In the genomic region with DNA sequence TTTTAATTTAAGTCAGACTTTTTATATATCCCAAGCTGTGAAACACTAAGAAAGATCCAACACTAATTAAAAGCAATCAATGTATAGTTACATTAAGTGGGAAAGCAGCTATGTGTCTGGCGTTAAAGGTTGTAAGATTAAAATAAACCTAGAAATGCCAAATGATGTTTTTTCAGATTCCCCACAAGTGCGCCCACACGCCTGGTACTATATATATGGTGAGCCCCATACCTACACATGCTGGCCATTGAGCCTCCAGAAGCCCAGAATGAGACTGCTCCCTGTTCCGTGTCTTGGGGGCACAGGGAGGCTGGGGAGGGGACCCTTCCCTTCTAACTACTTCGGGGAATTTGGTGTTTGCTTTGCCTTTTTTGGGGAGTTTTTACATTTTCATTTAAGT, we compare ENCODE assay signal across 27 mouse cellular contexts.
"Had no signal": no experiment of that assay in that cellular context is flagged by ENCODE, and none has a peak within 500 bp of the region (broad histone marks: within the 10 kb centered on the region; RNA-seq: fewer than 3 reads in every experiment).

No protein-coding gene starts in this region.

- DNase-seq: forebrain, postnatal 0 days; gastrocnemius, postnatal 10 days; gastrocnemius, postnatal 36 days; heart, adult 11 months; heart, adult 2 months; heart, postnatal 14 days; heart, postnatal 36 days; kidney, adult 11 months; kidney, adult 2 months; kidney, adult 9 months; kidney, postnatal 14 days; kidney, postnatal 36 days; layer of hippocampus, postnatal 36 days; left cerebral cortex, postnatal 4 days; liver, embryonic 13.5 days; lung, adult 18-20 months had no signal

- H3K9ac ChIP-seq: forebrain, postnatal 0 days; heart, embryonic 13.5 days; heart, embryonic 15.5 days; hindbrain, embryonic 13.5 days; hindbrain, embryonic 15.5 days; kidney, embryonic 15.5 days; limb, embryonic 13.5 days; limb, embryonic 15.5 days; liver, embryonic 13.5 days; liver, embryonic 15.5 days had no signal

- H3K27ac ChIP-seq: heart, adult 2 months; heart, embryonic 13.5 days; heart, embryonic 15.5 days; hindbrain, embryonic 15.5 days; hindbrain, postnatal 0 days; kidney, embryonic 15.5 days; kidney, postnatal 0 days; limb, embryonic 13.5 days; limb, embryonic 15.5 days; liver, embryonic 13.5 days; liver, embryonic 15.5 days had no signal

- H3K9me3 ChIP-seq: heart, embryonic 13.5 days; heart, embryonic 15.5 days; hindbrain, embryonic 13.5 days; hindbrain, embryonic 15.5 days; kidney, embryonic 15.5 days; limb, embryonic 13.5 days; limb, embryonic 15.5 days; liver, embryonic 13.5 days; liver, embryonic 15.5 days had no signal

- H3K27me3 ChIP-seq: hindbrain, embryonic 13.5 days; hindbrain, embryonic 15.5 days had no signal

- H3K4me3 ChIP-seq: heart, adult 2 months; heart, embryonic 13.5 days; heart, embryonic 15.5 days; hindbrain, embryonic 13.5 days; hindbrain, embryonic 15.5 days; kidney, embryonic 15.5 days; limb, embryonic 13.5 days; limb, embryonic 15.5 days; liver, embryonic 13.5 days; liver, embryonic 15.5 days had no signal

- H3K4me2 ChIP-seq: heart, embryonic 11.5 days; heart, embryonic 13.5 days; heart, embryonic 15.5 days; hindbrain, embryonic 13.5 days; hindbrain, embryonic 15.5 days; kidney, embryonic 15.5 days; limb, embryonic 13.5 days; limb, embryonic 15.5 days; liver, embryonic 13.5 days; liver, embryonic 15.5 days had no signal

- H3K36me3 ChIP-seq: heart, embryonic 13.5 days; heart, embryonic 15.5 days; hindbrain, embryonic 13.5 days; hindbrain, embryonic 15.5 days; kidney, embryonic 15.5 days; limb, embryonic 13.5 days; limb, embryonic 15.5 days; liver, embryonic 13.5 days; liver, embryonic 15.5 days had no signal

- H3K4me1 ChIP-seq: heart, embryonic 15.5 days; kidney, embryonic 15.5 days had no signal

- ATAC-seq: forebrain, postnatal 0 days; hindbrain, postnatal 0 days had no signal
